Mouse (Mus musculus) liver, adult 2 months (tissue): ENCODE results near the gene Mri1. TPM values are rescaled to one million over a fixed set of nuclear protein-coding genes. Genes with fewer than 3 reads are reported as not detected.
A peak's percentile ranks its signal among the peaks of the same experiment; 100 is the strongest.

Source experiments
- DNase-seq: peaks from one replicate; pipeline ENCODE4 v3.0.0-alpha.2; 2011; ENCODE audit warnings: low read depth, low spot score; ENCODE audit errors: extremely low read depth
- H3K27ac ChIP-seq: fragments of 200-500 bp; replicated peaks from 2 replicates; pipeline ENCODE4 v1.5.1; 2012; ENCODE audit warnings: low read depth, mild to moderate bottlenecking, control low read depth, inconsistent platforms, low read length; ENCODE audit not compliant: insufficient read depth
- H3K27me3 ChIP-seq: fragments of 200-500 bp; 2 replicates; pipeline ENCODE4 v1.6.1; 2012; ENCODE audit warnings: mild to moderate bottlenecking, moderate library complexity, low read length, inconsistent platforms; ENCODE audit not compliant: control insufficient read depth, insufficient read depth
- H3K36me3 ChIP-seq: fragments of 200-500 bp; 2 replicates; pipeline ENCODE4 v1.6.1; 2012; ENCODE audit warnings: low read length, inconsistent platforms; ENCODE audit not compliant: control insufficient read depth, insufficient read depth
- H3K4me1 ChIP-seq: fragments of 200-500 bp; 2 replicates; pipeline ENCODE4 v1.6.1; 2011; ENCODE audit warnings: low read length; ENCODE audit not compliant: control insufficient read depth, insufficient read depth
- H3K4me3 ChIP-seq: fragments of 200-500 bp; 2 replicates; pipeline ENCODE4 v1.5.1; 2011; ENCODE audit warnings: low read depth, mild to moderate bottlenecking, control low read depth, low read length, moderate library complexity; ENCODE audit not compliant: insufficient read depth
- H3K79me2 ChIP-seq: fragments of 200-500 bp; 2 replicates; pipeline ENCODE4 v1.6.1; 2012; ENCODE audit warnings: inconsistent platforms, mild to moderate bottlenecking, low read length, moderate library complexity; ENCODE audit not compliant: control insufficient read depth, insufficient read depth
- H3K9ac ChIP-seq: fragments of 200-500 bp; 2 replicates; pipeline ENCODE4 v1.6.1; 2012; ENCODE audit warnings: low read depth, mild to moderate bottlenecking, control low read depth, inconsistent platforms, low read length
- CTCF ChIP-seq: fragments of 200-500 bp; IDR thresholded peaks from 2 replicates; pipeline ENCODE4 v1.5.1; 2011; ENCODE audit warnings: low read depth, low read length, control low read depth
- POLR2A ChIP-seq: fragments of 200-500 bp; IDR thresholded peaks from 2 replicates; pipeline ENCODE4 v1.6.1; 2011; ENCODE audit warnings: low read length, control low read depth; ENCODE audit not compliant: insufficient read depth; ENCODE audit errors: extremely low read depth
- WGBS: fragments of 180-500 bp; shearing (Covaris S2); methylation state at CpG from one replicate; pipeline ENCODE4 v1.1.7; 2018; 5-methylcytosine and 5-hydroxymethylcytosine counted together
- polyA plus RNA-seq: library from polyadenylated mRNA; depleted of rRNA; stranded (reverse); fragments of >200 nt; gene quantifications from 2 replicates; pipeline ENCODE4 v1.2.3, GENCODE M21; 2012
- total RNA-seq: library from RNA; depleted of rRNA; stranded (reverse); fragments of >200 nt; gene quantifications from 2 replicates; pipeline ENCODE4 v1.2.3, GENCODE M21; 2014

The Mri1 gene
- total and polyA plus RNA-seq, 2 experiments = 17.1 to 75.7 TPM

GRCm38 (mm10) chr8:84222566-84223165 is 34.5 kb downstream of the Mri1 start:
- no peak overlapping the region for H3K27ac ChIP-seq
- no peaks in the 10 kb centered on the region for H3K79me2 ChIP-seq
- no peak overlapping the region for H3K9ac ChIP-seq
- 94% methylated on average over 9 of the region's 9 CpGs for WGBS
- H3K36me3 ChIP-seq = peaks cover 21% of the 10 kb centered on the region; the same call in 1 of the 2 replicates
- no peaks in the 10 kb centered on the region for H3K4me1 ChIP-seq
- H3K27me3 ChIP-seq = no peaks in the 10 kb centered on the region
- no peak overlapping the region for H3K4me3 ChIP-seq
- TF ChIP-seq CTCF = no peak
- no peak for TF ChIP-seq POLR2A
- no peak for DNase-seq

- no peaks in the 10 kb centered on the region for H3K79me2 ChIP-seq
- peak; percentile 41 for DNase-seq
- WGBS = 76% methylated on average over 7 of the region's 7 CpGs
Observed at GRCm38 (mm10) chr8:84220105-84220504, 37.0 kb downstream of the Mri1 start.

GRCm38 (mm10) chr8:84218143-84218542 is 39.0 kb downstream of the Mri1 start:
- DNase-seq = no peak
- TF ChIP-seq POLR2A (no peak), CTCF (no peak)
- Histone ChIP-seq H3K27me3 (no peaks in the 10 kb centered on the region), H3K79me2 (no peaks in the 10 kb centered on the region), H3K4me1 (no peaks in the 10 kb centered on the region), H3K27ac (no peak overlapping the region), H3K4me3 (no peak overlapping the region), H3K9ac (no peak overlapping the region), H3K36me3 (peaks cover 12% of the 10 kb centered on the region; the same call in 1 of the 2 replicates)
- WGBS = 91% methylated on average over 5 of the region's 5 CpGs

More at GRCm38 (mm10) chr8:84220105-84220504, 37.0 kb downstream of the Mri1 start:
- Histone ChIP-seq H3K9ac (no peak overlapping the region), H3K4me1 (no peaks in the 10 kb centered on the region), H3K27me3 (no peaks in the 10 kb centered on the region), H3K36me3 (peaks cover 12% of the 10 kb centered on the region; the same call in 1 of the 2 replicates), H3K4me3 (no peak overlapping the region), H3K27ac (no peak overlapping the region)
- TF ChIP-seq CTCF (no peak), POLR2A (no peak)

GRCm38 (mm10) chr8:84217206-84217605 is 39.9 kb downstream of the Mri1 start:
- H3K4me1 ChIP-seq = no peaks in the 10 kb centered on the region
- no peaks in the 10 kb centered on the region for H3K79me2 ChIP-seq
- no peak overlapping the region for H3K4me3 ChIP-seq
- no peaks in the 10 kb centered on the region for H3K27me3 ChIP-seq
- TF ChIP-seq CTCF (no peak), POLR2A (no peak)
- H3K36me3 ChIP-seq = peaks cover 13% of the 10 kb centered on the region; the same call in 1 of the 2 replicates
- H3K27ac ChIP-seq = no peak overlapping the region
- no peak overlapping the region for H3K9ac ChIP-seq
- no peak for DNase-seq
- 97% methylated on average over 11 of the region's 11 CpGs for WGBS

GRCm38 (mm10) chr8:84213277-84213676 is 43.8 kb downstream of the Mri1 start:
- DNase-seq = no peak
- Histone ChIP-seq H3K79me2 (no peaks in the 10 kb centered on the region), H3K9ac (no peak overlapping the region), H3K36me3 (peaks cover 5% of the 10 kb centered on the region; the same call in 1 of the 2 replicates), H3K4me1 (no peaks in the 10 kb centered on the region), H3K27me3 (no peaks in the 10 kb centered on the region), H3K27ac (no peak overlapping the region), H3K4me3 (no peak overlapping the region)
- TF ChIP-seq POLR2A (no peak), CTCF (no peak)
- 91% methylated on average over 4 of the region's 4 CpGs for WGBS

GRCm38 (mm10) chr8:84211881-84212563 is 45.1 kb downstream of the Mri1 start:
- H3K4me3 ChIP-seq = no peak overlapping the region
- WGBS = 94% methylated on average over 31 of the region's 31 CpGs
- TF ChIP-seq CTCF (no peak), POLR2A (no peak)
- H3K9ac ChIP-seq = no peak overlapping the region
- no peaks in the 10 kb centered on the region for H3K79me2 ChIP-seq
- peaks cover 5% of the 10 kb centered on the region; the same call in 1 of the 2 replicates for H3K36me3 ChIP-seq
- H3K27ac ChIP-seq = no peak overlapping the region
- no peaks in the 10 kb centered on the region for H3K27me3 ChIP-seq
- 0 out of 2 replicates have a peak, but pooled peaks cover 2% of the 10 kb centered on the region for H3K4me1 ChIP-seq
- DNase-seq = no peak
